Mouse (Mus musculus) urinary bladder, postnatal 4 days (tissue): ENCODE data around the gene Fer1l5.

ENCODE experiments used
- DNase-seq, 2 experiments: peaks; one replicate each; pipeline ENCODE4 v3.0.0; 2021 to 2022; ENCODE audit warnings: low spot score in 2 of 2

The Fer1l5 gene

DNA sequence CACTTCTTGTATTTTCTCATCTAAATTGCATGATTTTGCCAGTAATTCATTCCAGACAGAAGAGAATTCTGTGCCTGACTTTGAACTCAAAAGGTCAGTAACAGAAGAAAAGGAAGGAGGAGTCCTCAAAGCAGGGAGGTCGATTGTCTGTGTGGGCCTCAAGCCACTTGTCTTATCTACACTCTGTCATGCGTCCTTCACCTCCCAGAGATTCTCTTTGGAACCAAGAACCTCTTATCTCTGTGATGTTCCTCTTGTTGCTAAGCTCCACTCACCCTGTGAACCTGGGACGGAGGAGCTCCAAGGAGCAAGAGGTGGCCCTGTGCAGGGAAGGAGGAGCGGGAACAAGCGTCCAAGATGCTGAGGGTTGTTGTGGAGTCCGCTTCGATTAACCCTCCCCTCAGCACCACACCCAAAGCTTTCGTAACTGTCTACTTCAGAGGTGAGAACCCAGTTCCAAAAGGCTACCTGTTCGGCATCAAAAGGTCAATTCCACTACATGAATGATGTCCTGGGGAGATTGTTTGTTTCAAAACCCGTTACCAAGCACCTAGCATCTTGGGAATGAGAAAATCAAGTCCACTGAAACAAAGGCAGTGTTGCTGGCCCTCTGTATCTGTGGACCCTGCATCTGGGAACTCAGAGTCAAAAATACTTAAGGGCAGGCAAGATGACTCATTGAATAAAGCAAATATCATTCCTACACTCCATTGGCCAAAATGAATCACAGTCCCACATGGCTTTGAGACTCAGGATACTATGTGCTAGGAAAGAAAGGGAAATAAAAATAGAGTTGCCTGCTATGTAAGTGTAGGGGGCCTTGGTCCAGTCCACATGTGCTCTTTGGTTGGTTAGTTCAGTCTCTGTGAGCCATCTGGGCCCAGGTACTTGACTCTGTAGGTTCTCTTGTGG lies at the start of gene Fer1l5:
Gene Fer1l5 (plus strand): TSS at position 358 of the 912 bp plus-strand sequence.
- DNase-seq = no peak

DNA sequence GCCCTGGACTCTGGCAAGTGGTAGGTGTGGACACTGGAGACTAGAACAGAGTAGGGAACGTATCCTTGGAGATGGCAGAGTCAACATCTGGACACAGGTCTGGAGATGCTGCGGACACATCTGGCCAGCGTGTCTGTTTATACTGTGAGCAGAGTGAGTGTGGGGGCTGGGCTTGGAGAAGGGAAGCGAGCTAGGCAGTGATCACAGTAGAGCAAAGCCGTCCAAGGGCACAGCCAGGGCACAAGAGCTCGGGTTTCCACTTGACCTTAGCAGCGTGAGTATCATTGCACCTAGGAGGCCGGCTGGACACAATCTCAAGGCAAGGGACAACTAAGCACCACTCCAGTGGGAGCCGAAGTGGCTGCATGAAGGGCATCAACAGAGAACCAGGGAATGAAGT lies 49.0 kb upstream of the Fer1l5 start:
- no peak for DNase-seq

DNA sequence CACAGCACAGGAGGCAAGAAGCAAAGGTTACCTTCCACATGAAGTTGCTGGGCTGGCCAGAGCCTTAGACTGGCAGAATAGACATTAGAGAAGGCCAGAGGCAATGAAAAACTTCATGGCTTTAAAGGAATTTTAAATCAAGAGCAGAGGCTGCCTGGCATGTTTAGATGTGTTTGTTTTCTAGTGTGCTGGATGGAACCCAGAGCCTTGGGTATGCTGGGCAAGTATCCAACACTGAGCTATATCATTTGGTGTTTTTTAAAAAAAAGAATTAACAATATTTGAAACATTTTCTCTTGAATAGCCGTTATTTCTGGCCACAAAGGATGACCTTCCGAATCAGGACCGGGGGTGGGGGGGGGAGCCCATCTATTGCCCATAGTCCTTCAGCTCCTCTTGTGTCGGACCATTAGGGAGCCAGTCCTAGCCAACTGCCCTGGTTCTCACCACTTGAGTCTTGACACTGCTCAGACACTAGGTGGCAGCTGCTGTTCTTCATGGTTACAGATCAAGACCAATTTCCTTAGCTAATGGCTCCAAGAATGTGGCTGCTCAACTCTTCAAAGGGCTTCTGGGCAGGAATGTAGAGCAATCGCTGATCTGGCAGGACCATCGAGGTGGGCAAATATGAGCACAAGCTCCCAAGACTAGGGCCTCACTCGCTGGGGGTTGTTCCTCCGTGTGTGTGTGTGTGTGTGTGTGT lies 48.2 kb upstream of the Fer1l5 start:
- no peak for DNase-seq

DNA sequence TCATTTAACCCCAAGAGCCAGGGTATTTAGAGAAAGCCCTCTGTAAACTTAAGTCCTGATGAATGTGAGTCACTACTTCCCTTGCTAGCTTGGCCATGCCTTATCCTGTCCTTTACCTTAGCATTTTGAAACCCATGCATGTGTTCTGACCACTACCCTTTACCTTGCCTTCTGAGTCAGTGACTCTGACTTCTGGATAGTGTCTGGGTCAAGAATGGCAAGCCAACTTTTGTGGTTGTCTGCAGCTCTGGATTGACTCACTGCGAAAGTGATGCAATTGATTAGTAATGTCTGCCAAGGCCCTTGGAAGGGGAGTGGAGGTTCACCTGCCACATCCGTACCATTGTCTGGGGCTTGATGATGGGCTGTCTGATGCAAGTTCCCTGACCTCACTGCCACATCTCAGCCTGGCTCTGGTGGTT lies 46.2 kb upstream of the Fer1l5 start:
- no peak for DNase-seq

DNA sequence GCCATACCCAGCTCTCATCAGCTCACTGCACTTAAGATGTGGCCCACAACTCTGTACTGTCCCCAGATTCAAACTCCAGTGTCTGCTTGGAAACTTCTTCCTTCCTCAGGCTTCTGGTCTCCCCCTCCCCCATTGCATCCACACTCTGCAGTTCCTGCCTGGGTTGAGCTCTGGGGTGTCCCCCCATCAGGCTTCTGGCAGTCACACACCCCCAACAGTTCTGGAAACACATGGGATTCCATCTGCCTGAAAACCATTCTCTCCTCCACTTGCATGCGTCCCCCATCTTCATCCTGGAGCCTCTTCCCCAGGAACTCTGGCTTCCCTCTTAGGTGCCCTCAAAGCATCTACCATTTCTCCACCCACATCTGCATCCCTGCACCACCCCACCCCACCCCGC lies 45.3 kb upstream of the Fer1l5 start:
- no peak for DNase-seq

DNA sequence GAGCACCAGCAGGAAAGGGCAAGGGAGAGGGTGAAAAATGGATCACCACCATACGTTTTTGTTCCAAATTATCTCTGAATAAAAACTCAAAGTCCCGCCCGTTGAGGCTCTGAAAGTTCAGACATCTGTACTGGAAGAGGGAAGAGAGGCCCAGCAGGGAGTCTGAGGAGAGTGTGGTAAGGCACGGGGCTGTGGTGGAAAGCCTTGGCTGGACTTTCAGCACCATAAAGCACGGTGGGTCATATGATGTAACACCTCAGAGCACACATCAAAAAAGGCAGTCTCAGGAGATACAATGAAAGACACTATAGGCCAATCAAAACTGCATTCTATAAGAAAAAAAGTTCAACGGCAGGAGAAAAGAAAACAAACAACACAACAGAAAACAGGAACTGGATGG lies 40.3 kb upstream of the Fer1l5 start:
- DNase-seq = no peak

DNA sequence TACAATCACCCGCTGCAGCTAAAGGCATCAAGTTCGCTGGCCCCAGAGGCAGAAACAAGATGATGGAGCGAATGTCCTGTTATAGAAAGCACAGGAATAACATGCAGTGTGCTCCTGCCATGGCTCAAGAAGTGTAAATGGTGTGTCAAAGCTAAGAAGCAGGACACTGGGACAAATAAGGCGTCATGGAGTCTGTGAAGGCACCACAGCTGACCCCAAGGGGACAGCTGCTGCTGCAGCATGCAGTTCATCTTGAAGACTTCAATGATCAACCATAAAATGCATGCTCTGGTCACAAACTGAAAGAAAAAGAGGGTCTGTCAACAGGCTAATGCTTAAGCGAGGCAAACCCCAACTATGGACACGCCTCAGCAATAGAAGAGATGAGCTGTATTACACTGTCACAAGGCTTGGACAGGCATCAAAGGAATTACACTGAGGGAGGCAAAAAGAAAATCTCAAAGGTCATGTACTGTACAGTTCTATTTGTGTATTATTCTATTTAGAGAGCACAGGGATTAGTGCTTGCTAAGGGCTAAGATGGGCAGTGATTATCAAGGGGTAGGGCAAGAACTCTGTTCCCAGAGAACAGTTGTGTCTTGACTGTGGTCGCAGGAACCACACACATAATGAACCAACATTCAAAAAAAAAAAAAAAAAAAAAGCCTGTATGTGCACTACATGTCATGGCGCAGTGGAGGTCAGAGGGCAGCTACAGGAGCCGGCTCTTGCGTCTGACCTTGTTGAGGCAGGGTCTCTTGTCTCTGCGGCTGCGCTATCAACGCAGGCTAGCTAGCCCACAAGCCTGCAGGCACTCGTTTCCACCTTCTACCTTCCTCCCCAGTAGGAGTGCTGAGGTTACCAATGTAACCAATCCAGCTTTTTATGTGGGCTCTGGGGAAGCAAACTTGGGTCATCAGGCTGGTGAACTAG lies 38.9 kb upstream of the Fer1l5 start:
- no peak for DNase-seq

DNA sequence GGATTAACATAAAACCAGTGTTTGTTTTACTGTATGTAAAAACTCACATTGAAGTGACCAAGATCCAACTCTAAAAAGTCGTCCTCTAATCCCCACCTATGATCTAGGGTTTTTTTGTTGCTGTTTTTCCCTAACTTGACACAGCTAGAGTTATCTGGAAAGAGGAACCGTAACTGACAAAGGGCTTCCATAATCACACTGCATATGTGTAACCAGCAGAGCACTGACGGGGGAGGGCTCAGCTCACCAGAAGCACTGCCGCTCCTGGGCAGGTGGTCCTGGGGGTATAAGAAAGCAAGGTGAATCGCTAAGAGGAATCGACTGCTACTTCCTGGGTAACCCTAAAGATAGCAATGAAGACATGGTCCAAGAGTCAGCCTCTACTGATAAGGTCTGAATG lies 29.5 kb upstream of the Fer1l5 start:
- DNase-seq = no peak

DNA sequence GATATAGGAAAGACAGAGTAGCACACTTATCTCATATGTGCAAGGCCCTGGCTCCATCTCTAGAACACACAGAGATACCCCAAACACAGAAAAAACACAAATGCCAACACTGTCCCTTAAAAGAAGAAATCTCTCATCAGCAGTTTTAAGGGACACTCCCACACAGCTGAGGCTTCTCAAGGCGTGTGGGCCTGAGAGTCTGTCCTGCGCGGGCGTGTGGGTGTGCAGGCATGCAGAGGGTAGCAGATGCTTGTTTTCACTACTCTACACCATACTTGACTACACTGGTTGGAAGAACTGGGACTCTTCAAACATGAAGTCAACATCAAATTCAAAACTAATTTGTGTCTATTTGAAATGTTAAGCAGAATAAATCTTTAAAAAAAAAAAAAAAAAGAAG lies 19.7 kb upstream of the Fer1l5 start:
- DNase-seq = no peak

DNA sequence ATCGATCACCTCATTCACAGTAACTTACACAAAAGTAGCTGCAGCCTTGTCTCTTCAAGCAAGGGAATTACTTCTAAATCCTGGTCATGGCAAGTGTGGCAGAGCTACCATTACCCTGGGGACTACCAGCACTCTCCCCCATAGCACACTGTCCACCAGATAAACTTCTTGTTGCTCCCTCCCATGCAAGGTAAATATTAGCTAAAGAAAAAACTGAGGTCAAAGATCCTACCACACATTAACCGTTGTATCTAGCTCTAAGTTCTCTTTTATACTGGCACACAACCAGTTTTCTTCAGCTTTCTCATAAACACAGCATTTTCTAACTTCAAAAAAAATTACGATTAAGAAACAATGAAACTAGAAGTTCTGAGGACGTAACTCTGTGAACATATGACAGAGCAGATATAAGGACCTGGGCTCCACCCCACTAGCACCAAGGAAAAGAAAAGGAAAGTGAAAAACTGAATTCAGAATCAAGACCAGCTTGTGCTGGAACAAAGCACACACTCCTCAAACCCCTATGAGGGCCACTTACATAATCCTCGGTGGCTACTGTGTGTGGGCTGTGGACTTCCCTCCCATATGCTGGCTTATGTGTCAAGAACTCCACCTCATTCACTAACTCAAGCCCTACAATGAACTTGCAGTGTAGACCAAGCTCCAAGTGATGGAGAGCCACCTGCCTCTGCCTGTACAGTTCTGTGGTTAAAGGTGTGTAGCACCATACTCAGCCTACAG lies 15.0 kb upstream of the Fer1l5 start:
- DNase-seq = no peak

DNA sequence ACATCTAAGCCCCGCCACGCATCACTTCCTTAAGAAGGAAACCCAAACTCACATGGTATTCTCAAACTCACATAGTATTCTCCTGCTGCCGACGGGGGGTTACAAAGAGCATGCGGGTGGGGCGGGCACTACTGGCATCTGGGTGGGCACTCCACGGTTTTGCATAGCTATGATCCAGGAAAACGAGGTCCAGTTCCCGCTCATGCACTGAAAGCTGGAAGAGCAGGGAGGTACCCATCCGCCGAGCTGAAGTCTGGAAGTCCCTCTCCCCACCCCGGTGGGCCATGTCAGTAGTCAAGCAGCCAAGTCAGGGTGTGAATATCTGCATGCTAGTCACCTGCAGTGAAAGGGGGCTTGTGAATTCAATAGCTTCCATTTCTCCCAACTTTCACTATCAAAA lies 4.4 kb upstream of the Fer1l5 start:
- DNase-seq = no peak

DNA sequence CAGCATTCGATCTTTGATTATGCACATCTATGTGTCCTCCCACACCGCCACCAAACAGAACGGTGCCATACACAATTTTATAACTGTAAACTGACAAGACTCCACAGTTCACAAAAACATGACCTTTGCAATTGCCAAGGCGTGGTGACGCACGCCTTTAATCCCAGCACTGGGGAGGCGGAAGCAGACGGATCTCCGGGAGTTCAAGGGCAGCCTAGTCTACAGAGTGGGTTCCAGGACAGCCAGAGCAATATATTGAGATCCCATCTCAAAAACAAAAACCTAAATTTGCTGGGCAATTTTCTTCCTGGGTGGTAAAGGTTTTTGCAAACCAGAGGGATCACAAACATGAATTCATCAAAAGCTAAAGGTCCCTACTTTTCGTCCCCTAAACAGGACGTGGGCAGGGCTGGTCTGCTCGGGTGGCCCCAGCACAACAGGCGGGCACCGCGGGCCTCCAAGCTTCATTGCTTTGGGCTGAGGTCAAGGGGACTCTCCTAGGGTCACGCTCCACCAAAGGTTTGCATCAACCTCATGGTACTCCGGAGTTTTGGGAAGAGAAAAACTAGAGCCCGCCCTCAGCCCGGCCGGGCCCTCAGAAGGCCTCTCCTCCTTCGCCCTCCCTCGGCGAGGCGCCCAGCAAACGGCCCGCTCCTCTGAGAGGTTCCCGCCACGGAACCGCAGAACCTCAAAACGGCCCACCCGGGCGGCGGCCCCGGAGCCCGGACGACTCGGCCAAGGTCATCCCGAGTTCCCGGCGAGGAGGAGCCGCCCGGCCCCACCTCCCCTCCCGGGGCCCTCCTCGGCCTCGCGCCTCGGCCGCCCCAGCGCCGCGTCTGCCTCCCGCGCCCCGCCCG lies 3.8 kb upstream of the Fer1l5 start:
- DNase-seq = peak in 1 of 2 experiments; percentile 69

DNA sequence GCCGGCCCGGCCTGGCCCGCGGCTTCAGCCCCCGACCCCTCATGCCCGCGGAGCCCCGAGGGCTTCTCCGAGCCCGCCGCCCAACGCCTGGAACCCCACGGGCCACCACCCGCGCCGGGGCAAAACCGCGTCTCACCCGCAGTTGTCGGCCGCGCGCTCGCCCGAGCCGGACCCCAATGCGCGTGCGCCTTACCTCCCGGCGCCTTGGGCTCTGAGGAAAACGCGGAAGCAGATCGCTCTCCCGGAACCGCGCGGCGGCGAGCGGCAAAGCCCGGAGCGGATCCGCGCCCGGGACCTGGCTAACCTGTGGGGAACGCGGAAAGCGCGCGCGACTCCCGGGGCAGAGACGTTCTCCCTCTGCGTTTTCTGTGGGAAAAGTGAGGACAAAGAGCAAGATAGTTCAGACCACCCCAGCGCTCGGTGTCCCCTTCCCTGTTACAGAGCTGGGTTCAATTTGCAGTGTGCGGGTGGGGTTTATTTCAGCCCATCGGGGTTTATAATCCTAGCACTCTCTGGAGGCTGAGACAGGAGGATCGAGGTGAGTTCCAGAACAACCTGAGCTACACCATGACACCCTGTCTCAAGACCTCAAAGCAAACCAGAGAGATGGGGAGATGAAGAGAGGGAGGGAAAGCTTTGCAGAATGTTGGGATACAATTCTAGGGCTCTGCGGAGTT lies 3.0 kb upstream of the Fer1l5 start, which contains the start of gene Kansl3:
Gene Kansl3 (minus strand): TSS at position 213 of the 677 bp plus-strand sequence.
- peak; percentile 87 to 90 for DNase-seq

DNA sequence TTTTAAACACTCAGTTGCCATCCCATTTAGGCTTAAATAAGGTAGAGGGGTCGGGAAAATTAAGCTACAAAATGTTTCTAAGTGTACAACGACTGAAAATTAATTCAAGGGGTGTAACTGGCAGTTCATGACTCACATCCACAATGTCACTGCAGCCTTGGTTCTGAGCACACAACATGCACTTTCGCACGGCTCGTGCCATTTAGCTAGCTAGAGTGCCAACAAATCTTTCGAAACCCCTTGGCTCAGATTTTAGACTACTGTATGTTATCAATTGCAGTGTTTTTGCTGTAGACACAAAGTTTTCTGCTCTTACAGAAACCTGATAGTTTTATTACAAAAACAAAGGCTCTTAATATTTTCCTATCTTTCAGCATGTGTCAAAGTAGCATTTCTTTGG lies 1.2 kb upstream of the Fer1l5 start:
- DNase-seq = no peak

DNA sequence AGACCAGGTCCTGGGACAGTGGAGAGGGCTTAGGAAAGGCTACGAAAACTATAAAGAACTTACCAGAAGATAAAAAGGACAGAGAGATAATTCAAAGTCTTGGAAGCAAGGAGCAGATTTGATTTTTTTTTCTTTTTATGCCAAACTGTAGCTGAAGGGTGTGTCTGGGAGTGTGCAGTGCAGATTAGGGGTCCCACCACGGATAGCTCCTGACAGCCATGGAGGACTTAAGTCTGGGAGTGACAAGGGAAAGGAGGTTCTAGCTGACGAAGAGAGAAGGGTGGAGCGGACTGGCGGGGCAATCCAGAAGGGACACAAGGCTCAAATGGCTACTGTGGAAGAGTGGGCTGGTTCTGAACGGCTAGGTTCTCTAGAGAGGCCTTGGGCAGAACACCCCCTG lies 6.8 kb downstream of the Fer1l5 start:
- no peak for DNase-seq

DNA sequence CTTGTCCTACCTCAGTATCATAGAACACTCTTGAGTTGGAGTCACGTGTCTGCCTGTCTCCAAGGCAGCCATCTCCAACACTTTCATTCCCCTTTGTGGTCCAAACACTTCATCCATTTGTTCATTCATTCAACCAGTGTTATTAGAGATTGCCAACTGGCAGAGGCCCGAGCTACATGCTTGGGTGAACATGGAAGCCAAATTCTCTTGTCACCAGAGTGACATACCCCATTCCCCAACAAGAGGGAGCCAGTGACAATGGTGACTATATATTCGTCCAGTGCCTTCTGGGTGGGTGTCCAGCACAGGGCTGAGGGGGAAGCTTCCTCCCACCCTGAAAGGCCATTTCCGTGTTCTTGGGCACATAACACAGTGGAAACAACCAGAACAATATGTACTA lies 7.5 kb downstream of the Fer1l5 start:
- DNase-seq = no peak

DNA sequence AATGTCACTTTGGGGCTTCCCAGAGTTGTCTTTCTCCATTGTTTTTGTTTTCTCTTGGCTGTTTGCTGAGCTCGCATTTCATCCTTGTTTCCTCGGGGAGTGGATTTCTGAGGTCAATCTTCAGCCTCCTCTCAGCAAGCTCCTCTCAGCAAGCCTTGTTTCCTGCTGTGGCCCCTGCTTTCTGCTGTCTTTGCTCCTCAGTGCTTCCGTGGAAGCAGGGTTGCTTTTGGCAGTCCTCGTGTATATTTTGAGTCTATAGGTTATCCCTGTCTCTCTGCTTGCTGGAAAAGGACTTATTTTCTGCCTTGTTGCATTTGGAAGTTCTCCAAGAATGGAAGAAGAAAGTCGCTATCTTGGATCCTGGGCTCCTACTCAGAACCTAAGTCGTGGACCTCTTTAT lies 24.9 kb downstream of the Fer1l5 start:
- no peak for DNase-seq

DNA sequence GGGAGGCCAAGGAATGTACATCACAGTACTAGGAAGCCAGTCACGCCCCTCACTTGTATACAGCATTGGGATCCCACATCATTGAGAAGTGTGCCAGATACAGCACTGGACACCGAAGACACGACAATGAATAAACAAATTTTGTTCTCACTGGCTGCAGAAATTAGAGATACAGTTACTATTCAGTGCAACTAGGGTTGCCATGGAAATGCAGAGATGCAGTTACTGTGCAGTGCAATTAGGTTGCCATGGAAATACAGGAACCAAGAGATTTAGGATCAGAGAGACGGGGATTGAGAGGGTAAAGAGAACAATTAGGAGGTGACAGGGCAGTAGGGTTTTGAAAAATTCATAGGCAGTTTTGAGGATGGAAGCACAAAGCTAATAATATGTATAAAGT lies 29.4 kb downstream of the Fer1l5 start:
- no peak for DNase-seq

DNA sequence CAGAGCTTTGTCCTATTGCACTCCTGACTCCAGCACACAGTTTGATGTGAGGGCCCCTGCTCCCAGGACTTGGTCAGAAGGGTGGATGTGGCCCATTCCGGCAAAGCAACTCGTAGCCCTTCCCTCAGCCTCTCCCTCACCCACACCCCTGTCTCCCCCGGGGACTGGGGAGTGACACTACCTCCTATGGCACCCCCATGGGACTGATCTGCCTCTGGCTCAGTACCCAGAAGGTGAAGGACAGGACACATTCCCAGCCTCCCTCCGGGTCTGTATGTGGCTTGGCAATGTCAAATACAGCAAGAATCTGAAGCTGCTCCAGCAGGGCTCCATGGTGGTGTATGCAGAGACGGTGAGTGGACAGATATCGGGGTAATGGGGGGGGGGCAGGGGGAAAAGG lies 32.4 kb downstream of the Fer1l5 start:
- no peak for DNase-seq

DNA sequence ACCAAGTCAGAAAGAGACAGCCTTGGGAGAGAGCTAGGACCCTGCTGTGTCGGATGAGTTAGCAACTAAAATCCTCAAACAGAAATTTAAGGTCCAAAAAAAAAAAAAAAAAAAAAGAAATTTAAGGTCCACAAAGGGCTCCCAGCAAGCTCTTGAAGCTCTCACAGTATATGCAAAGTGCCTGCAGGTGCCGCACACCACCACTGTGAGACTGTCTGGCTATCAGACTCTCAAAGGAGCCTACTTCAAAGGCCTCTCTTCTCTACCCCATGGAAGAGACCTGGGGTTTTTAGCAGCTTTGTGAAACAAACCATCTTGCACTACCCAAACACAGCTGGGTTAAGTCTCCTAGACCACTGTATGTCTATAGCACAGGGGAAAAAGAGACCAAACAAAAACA lies 57.4 kb downstream of the Fer1l5 start:
- DNase-seq = no peak
